Mouse (Mus musculus): ENCODE results near the gene Wars.
A peak's percentile ranks its signal among the peaks of the same experiment; 100 is the strongest.

Gene Wars

DNA sequence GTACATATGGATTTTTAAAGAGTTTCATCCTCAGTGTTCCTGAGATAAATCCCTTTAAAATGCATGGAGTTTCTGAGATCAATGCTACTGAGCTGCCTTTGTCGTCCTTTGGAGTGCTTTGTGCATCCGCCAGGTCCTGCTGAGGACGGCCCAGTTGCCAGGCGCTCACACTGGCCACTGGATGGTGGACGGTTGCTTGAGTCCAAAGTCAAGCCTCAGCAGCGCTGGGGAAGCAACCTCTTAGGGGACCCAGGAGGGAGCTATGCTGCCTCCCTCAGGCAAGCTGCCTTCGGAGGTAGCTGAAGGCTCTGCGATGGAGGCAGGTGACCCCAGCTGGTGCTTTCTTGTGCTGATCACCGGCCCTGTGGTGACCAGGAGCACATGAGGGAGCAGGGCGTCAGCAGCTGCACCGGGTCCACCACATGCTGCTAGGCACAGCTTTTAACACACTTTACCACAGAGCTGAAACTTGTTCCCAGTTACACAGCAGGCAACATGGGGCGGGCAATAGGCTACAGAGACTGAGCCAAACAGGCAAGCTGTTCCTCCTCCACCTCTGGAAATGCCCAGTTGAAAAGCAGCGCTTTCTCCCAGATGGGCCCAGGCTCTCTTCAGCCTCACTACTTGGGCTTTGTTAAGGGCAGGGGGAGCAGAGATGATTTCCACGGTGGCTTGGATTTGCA, 11.8 kb upstream of the Wars start:
- DNase-seq, result peak in 1 of 2 experiments; percentile 25

DNA sequence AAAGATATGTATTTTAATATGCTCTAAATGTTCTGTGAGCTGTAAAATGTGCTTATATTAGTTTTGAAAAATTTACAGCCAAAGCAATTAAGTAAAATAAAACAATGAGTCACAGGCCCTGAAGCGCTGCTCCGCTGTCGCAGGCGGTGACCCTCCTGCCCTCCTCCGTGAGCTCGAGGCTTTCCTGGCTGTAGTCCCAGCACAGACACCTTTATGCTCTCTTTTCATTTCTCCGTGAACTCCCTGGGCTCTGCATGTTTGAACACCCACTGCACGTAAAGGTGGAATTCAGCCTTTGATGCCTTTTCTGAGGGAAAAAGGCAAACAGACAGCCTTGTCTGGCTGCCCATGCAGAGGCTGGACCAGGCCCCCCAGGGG, 10.3 kb upstream of the Wars start:
- no peak for DNase-seq

DNA sequence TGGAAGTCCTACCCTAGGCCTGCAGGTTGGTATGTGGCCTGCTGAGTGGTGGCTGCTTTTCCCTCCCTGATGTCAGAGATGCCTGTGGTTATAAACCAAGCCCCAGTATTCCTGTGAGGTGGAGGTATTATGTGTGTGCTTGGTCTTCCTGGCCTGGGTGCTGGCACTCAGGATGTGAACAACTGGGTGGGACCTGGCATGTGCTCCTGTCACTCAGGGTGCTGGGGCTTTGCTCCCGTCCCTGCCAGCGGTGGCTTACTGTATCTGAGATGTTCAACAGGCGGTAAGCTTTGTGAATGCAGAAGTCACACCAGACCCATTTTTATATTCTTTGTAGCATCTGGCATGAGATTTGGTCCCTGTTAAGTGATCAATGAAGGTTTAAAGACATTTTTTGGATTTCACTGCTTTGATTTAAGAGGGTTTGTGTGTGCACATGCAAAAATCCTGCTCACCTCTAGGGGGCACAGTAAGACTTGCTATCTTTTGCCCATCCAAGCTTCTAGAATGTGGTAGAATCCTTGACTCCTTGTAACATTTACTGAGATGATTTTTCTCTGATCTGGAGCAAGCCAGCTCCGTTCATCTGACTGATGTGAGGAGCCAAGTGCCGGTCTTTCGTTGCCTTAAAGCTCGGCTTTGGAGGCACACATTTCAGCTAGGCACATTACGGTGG, 9.8 kb upstream of the Wars start:
- DNase-seq, result peak; percentile 72 to 82

DNA sequence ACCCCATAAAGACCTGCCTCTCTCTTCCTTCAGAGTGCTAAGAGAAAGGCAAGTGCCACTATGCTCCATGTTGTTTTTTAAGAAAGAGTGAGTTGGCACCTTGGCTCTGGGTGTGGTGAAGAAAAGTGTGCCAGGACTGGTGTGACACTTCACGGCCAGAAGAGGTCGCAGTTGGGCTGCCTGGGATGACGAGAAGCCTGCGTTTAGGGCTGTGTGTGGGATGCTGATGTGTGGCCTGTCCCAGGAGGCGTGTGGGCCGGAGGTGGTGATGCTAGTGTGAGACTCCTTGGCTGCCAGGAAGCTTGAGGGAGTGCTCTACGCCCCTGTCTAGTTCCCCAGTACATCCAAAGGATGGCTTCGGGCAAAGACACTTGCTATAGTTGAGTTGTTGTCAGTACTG, 9.0 kb upstream of the Wars start:
- DNase-seq, result peak; percentile 69 to 78

DNA sequence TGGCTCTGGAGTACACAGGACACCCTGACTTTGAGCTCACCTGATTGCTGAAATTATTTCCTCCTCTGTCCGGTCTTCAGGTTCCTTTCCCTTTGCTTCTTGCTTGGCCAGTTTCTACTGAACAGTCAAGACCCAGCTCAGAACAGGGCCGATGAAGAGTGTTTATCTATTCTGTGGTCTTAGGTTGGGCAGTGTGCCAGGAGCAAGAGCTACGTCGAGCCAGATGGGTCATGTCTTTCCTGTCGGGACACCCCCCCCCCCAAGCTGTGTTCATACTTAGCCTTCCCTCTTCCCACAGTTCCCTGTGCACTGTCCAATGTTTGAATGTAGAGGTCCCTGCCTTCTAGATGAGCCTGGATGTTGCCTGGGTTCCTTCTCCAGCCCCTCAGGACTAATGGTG, 7.4 kb upstream of the Wars start:
- no peak for DNase-seq

DNA sequence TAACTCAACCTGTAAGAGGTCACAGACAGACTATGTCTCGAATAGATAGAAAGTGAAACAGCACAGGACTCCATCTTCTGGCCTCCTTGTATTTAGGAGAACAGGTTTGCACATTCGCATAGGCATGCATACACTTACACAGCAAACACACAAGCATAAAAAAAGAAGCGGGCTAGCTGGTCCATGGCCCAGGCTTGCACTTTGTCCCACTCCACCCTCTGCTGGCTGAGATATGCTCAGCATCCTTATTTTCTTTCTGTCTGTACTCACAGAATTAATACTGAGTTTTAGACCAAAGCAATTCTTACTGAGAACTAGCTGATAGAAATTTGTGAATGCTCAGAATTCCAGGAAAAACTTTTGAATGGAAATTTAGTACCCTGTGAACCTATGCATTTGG, 2.0 kb upstream of the Wars start:
- peak in 1 of 2 experiments; percentile 44 for DNase-seq

DNA sequence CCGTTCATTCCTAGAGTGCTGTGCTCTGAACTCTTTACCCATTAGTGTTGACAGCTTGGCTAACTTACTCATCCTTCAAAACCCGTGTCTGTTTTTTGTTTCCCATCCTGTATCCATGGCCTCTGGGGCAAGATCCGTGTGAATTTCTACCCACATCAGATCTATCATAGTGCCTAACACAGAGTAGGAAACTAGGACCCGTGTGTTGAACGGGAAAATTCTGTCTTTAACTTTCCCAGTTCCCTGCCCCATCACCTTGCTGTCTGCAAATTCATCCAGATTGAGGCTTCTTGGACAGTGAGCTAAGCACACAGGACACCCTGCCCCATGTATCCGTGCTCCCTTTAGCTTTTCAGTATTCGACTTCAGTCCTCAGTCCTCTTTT, 450 bp upstream of the Wars start:
- no peak for DNase-seq

DNA sequence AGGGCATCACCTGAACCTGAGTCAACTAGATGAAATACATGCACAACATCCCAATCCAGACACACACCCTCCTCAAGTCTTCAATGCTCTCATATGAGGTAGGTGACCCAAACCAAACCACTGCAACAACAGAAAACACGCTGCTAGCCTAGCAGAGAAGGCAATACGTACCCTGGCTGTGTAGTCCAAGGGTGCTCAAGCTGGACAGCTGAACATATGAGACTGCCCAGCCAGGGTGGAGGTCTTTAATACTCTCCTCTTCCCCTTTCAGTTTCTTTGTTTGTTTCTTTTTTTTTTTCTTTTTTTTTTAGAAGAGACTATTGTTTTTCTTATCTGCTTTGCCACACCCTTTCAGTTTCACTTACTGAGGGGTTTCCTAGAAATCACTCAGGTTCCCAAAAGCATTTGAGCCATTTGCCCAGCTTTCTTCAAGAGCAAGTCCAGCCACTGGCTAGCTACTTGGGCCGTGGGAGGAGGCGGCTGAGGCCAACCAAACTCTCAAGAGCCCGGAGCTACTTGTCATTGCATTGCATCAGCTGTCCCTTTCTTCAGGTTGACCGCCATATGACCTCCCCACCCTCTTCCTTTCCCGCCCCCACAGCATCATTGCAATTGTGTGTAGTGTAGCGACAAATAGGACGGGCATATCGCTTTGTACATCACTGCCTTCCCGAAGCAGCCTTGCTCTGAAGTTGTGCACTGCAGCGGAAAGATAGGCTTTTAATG, 822 bp downstream of the Wars start, which contains the start of gene Wdr25:
Gene Wdr25 (plus strand): TSS at position 643 of the 726 bp plus-strand sequence.
- no peak for DNase-seq

DNA sequence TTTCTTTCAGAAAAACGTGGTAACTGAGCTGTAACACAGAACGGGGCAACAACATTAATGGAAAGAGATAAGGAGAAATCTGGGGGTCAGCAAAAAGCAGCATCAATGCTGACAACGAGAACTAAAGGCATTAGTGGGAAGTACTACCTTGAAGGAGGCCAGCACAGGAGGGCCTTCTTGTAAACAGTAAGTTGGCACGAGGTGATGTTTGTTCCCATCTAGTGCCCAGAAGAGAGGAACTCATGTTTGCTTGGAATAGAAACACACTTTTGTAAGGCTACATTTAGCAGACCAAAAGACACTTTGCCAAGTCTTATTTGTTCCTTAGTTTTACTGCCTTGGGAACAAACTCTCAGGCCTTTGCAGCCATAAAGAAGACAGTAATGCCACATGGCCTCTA, 5.3 kb downstream of the Wars start:
- DNase-seq, result no peak

DNA sequence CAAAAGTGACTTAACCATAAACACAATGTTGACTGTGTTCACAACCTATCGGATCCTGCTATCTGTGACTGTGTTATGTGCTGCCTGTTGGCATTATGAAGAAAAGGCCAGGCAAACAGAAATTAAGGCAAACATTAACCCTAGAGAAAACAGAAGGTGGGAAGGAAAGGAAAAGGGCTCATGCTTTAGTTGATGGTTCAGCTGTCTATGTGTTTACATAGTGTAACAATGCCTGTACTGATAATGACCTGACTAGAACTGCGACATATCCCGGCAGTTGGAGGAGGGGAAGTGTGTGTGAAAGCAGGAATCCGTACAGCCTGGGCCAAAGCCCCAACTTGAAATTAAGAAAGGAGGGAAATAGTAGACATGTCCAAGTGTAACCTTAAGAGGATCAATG, 6.9 kb downstream of the Wars start:
- no peak for DNase-seq

DNA sequence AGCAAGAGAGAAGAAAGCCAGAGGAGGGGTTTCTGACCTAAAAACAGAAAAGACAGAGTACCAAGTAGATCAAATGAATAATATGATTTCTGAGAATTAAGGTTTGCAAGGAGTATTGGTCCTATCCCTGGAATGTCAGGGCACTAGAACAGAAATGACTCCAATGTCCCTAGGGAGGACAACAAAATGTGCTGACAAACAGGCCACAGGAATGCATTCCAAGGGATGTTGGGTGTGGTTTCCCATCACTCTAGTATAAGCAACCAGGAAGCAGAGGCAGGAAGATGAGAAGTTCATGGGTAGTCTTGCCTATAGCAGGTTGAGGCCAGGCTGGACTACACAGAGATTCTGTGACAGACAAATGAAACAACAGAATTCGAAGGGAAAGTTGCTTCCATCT, 8.1 kb downstream of the Wars start:
- no peak for DNase-seq

DNA sequence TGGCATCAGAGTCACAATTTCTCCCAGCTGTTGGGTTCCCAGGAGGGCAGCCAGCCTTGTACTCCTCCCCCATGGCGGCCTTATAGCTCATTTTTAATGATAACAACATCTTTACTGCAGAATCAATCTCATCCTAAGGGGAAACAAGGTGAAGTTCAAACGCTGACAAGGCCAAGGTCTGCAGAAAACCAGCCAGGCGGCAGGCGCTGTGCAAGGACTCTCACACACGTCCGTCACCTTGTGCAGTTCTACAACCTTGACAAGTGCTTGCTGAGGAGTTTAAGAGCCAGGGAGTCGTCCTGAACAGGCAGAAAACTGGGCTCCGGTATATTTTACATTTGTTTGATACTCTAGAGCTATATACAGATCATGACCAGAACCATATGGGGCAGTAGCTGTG, 11.2 kb downstream of the Wars start:
- no peak for DNase-seq

DNA sequence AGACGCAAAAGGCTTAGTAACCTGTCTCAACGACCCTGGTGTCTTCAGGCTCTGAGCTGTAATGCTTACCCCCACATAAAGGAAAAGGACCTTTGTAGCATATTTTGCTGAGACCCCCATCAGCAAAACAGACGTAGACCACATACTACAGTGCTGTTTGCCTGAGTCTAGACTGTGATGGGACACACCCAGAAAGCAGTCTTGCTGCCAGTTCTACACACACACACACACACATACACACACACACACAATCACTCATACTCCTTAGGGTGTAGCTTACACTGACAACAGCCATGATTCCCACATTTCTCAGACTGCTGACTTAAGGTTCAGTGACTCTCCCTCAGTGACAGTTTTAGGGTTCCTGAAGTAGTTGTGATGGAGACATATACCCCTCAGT, 12.8 kb downstream of the Wars start:
- no peak for DNase-seq

DNA sequence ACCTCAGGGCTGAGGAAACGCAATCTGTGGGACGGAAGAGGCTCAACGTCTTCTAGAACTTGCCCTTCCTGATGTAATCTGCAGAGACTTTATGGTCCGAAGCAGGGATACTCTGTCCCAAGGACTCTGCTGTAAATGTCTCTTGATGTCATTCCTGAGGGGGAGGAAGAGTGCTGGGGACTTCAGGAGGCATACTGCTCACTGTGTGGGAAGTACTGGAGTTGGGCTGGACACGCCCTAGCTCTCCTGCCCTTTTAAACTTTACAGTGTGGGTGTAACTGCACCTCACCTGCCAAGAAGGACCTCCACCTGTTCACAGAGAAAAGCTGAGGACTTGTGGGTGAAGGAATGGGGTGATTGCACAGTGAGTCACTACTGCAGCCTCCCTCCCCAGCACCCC, 13.4 kb downstream of the Wars start:
- no peak for DNase-seq

DNA sequence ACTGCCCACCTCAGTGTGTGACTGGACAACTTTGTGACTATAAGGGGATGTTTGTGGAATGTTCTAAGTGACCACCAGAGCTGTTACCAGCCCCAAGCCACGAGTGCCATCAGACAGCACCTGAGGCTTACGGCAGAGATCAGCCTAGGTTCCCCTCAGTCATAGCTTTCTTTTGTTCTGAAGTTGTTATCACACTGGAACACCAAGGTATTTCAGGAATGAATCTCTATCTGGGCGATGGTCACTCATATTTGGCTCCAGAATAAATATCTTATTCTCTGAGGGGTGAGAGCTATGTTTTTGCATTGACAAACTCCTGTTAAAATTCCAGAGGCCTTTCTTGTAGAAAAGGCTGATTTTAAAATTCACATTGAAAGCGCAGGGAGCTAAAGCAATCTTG, 14.8 kb downstream of the Wars start:
- no peak for DNase-seq

DNA sequence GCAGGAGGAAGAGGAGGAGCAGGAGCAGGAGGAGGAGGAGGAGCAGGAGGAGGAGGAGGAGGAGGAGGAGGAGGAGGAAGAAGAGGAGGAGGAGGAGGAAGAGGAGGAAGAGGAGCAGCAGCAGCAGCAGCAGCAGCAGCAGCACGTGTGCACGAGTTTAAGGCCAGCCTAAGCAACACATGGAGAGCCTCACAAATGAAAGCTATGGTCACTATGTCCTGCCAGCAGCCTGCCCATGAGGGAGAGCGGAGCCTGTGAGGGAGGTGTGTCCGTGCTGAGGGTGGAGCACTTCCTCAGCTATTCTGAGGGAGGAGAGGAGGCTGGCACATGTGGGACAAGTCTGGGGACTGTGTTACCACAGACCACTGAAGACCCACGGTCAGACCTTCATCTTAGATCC, 20.9 kb downstream of the Wars start:
- no peak for DNase-seq

DNA sequence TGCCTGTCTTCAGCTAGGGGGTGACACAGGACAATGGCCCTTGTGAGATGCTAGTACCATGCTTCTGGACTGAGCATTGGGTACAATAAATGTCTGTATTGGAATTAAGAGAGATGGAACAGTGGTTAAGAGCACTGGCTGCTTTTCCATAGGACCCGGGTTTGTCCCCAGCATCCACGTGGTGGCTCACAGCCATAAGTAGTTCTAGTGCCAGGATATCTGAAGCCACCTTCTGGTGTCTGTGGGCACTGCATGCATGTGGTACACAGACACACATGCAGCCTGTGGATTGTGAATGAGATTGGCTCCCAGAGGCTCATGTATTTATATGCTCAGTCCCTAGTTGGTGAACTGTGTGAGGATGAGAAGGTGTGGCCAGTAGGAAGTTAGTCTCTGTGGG, 24.4 kb downstream of the Wars start:
- peak in 1 of 2 experiments; percentile 39 for DNase-seq

DNA sequence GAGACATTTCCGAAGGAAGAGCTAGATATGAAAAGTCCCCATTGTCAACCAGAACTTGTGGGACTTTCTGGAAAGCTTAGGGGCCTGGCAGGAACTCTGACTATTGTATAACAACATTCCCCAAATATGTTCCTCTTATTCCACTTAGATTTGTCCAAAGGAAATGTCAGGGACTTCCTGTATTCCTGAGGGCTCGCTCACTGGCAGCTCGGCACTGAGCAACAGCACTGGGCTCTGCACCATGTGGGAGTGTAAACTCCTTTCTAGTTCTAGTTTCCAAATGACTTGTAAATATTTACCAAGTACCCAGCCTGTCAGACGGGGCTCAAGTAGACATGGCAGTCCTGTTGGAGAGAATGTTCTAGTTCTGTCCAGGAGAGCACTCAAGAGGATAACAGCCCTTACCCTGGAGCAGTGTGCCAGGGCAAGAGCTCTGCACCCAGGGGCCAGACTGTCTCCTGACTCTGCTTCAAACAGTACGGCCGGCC, 28.9 kb downstream of the Wars start:
- no peak for DNase-seq

DNA sequence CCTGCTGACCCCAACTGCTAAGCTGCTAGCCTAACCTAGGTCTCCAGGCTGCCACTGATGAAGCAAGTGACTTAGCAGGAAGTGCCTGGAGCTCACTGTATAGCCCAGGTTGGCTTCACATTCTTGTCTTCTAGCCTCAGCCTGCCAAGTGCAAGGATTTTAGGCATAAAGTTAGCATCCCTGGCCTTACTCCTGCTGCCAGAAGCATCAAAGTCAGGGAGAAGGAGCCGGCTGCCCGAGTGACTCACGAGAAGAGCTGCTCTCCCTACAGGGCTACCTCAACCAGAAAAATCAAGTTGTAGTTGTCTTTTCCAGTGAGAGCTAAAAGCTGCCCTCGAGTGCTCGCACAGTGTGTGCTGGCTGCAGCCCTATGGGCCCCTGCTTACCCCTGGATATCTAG, 35.5 kb downstream of the Wars start:
- no peak for DNase-seq

DNA sequence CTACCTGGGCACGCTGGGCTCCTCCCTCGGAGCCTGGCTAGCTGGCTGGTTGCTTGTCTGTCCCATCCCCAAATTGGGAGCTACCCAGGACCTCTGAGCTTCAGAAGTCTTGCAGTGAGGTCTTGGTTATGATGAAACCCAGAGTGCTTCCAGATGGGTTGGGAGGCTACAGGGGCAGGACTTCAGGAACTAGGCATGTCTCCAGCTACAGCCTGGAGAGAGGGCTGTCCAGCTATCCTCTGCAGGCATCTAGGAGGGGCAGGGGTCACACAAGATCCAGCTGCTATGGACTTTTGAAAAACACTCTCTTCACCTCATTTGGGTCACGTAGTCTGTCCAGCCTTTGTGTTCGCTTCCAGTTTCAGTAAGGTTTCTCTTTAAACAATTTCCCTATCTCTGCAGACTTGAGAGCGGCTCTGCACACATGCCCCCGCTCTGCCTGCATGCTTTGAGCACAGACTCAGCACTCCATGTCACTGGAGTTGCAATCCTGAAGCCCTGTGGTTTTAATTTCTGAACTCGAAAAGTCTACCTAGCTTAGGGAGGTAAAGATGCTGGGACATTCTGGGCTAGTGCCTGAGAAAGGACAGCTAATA, 36.3 kb downstream of the Wars start:
- no peak for DNase-seq

DNA sequence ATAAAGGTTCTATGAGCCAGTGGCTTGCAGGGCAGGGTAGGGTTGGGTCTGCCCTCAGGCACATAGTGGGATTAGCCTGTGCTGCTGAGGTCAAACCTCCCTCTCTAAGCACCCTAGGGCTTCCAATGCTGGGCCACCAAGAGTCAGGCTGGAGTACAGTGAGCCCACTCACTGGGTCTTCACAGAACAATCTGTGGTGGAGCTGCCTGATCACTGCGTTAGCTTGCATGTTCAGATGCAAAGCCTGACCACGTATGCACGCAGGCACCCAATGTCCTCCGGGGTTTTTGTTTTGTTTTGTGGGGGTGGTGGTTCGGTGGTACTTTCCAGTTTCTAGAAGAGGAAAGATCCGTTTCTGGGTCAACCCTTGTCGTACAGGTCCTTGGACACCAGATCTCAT, 36.9 kb downstream of the Wars start:
- no peak for DNase-seq

DNA sequence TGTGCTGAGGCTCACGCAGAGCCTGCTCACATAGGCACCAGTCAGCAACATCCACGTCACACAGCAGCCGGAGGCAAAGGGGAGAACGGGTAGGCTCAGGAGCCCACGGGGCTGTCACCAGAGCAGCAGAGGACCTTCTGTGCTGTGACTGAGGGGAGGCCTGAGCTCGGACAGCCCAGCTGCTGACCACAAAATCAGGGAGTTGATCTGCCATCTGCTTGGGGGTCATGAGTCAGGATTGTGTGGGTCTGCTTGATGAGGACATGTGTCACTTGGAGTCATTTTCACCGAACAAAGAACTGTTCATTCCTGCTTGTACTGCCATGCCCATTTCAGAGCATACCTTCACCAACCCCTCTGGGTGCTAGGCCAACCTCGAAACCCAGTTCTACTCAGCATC, 37.8 kb downstream of the Wars start:
- DNase-seq, result no peak

DNA sequence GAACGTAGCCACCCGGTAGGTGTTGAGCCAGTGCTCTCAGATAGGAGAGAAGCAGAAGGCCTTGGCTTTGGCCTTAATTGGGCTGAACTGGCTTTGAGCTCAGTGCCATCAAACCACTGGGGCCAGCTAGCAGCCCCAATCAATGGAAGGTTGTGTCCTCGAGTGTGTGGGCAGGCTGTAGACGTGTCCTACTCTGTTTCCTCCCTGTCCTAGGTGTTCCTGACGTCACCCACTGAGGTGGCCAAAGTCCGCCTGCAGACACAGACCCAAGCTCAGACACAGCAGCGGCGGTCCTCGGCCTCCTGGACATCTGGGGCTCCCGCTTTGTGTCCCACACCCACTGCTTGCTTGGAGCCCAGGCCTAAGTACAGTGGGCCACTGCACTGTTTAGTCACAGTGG, 38.9 kb downstream of the Wars start:
- no peak for DNase-seq

DNA sequence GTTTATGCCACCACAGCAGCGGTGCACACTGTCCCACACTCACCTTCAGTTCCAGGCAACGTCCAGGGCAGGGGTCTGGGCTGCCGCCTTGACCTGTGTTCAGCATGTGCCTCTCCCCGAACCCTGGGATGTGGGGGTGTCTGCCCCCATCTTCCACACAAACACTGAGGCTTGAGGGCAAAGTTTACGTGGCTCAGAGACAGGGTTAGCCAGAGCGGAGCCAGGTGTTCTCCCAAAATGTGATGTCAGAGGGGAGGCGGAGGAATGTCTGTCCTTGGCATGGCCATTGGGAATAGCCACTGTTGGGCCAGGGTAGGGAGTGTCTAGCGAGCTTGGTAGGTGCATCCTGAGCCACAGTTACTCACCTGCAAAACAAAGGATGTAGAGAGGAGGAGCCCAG, 41.2 kb downstream of the Wars start:
- no peak for DNase-seq
